Mouse (Mus musculus) thymus, postnatal 14 days (tissue): ENCODE results near the gene Ccdc6.

Source experiments
- DNase-seq: peaks from one replicate; pipeline ENCODE4 v3.0.0; 2021

Ccdc6 gene

GRCm38 (mm10) chr10:70225760-70226159 is 128.8 kb downstream of the Ccdc6 start:
- DNase-seq, result no peak

- DNase-seq, result no peak
Observed at GRCm38 (mm10) chr10:70226608-70227007, 129.7 kb downstream of the Ccdc6 start.

- DNase-seq, result no peak
Observed at GRCm38 (mm10) chr10:70230352-70230751, 133.4 kb downstream of the Ccdc6 start.

DNA sequence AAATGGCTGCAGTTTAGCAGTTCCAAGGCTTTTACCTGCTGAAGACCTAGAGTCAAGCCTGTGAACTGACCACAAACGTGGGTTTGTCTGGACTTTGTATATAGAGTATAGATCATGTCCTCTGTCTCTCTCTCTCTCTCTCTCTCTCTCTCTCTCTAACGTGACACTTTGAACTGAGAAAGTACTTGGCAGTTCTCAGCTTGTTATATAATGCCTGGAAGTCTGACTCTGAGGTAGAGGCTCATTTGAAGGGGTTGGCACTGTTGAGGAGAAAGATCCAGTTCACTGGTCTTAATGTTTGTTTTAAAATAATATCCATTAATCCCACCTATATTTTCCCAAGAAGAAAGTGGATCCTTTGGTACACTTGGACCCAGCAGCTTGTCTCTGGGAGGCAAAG is 141.0 kb downstream of the Ccdc6 start:
- no peak for DNase-seq
